Mouse (Mus musculus): Measurements from ENCODE around the gene Ablim1. TPM values are rescaled to one million over a fixed set of nuclear protein-coding genes. Genes with fewer than 3 reads are reported as not detected.
A peak's percentile ranks its signal among the peaks of the same experiment; 100 is the strongest.

Ablim1 gene
- total and polyA plus RNA-seq, 2 experiments from 2014 or later = 47.8 to 76.9 TPM

GRCm38 (mm10) chr19:57057568-57057967 lies 257.2 kb downstream of the Ablim1 start:
- Histone ChIP-seq H3K4me2 (ENCODE audit: low read depth) (no peak overlapping the region), H3K4me3 (ENCODE audit: low read depth, low read length) (no peak overlapping the region), H3K4me1 (ENCODE audit: insufficient read depth) (no peaks in the 10 kb centered on the region), H3K9ac (no peak overlapping the region), H3K9me3 (ENCODE audit: low read length) (no peaks in the 10 kb centered on the region), H3K27ac (ENCODE audit: low read depth, low read length) (no peak overlapping the region), H3K36me3 (ENCODE audit: insufficient read depth) (peaks cover 14% of the 10 kb centered on the region), H3K27me3 (ENCODE audit: insufficient read depth, low read length) (no peaks in the 10 kb centered on the region)
- DNase-seq = no peak
- TF ChIP-seq CTCF (IDR thresholded peaks at IDR 0.05; ENCODE audit: low read depth) = peak; percentile 44
- WGBS = 99% methylated on average over 2 of the region's 2 CpGs
- no peak for ATAC-seq

GRCm38 (mm10) chr19:57055215-57056120 lies 259.3 kb downstream of the Ablim1 start:
- ATAC-seq (peak; percentile 36; the same call in 1 of the 2 replicates), DNase-seq (peak; percentile 71)
- TF ChIP-seq CTCF (IDR thresholded peaks at IDR 0.05; ENCODE audit: low read depth) = no peak
- no peaks in the 10 kb centered on the region for H3K9me3 ChIP-seq (ENCODE audit: low read length)
- H3K27ac ChIP-seq (ENCODE audit: low read depth, low read length) = peak overlapping the region; percentile 2; the same call in 1 of the 2 replicates
- no peaks in the 10 kb centered on the region for H3K4me1 ChIP-seq (ENCODE audit: insufficient read depth)
- no peak overlapping the region for H3K4me3 ChIP-seq (ENCODE audit: low read depth, low read length)
- peaks cover 11% of the 10 kb centered on the region for H3K36me3 ChIP-seq (ENCODE audit: insufficient read depth)
- H3K27me3 ChIP-seq (ENCODE audit: insufficient read depth, low read length) = no peaks in the 10 kb centered on the region
- no peak overlapping the region for H3K9ac ChIP-seq
- H3K4me2 ChIP-seq (ENCODE audit: low read depth) = no peak overlapping the region
- 66% methylated on average over 16 of the region's 16 CpGs for WGBS

- Histone ChIP-seq H3K9me3 (ENCODE audit: low read length) (no peaks in the 10 kb centered on the region), H3K9ac (no peak overlapping the region), H3K36me3 (ENCODE audit: insufficient read depth) (peaks cover 4% of the 10 kb centered on the region), H3K27ac (ENCODE audit: low read depth, low read length) (peak overlapping the region; percentile 29; the same call in 1 of the 2 replicates), H3K27me3 (ENCODE audit: insufficient read depth, low read length) (no peaks in the 10 kb centered on the region), H3K4me1 (ENCODE audit: insufficient read depth) (no peaks in the 10 kb centered on the region), H3K4me3 (ENCODE audit: low read depth, low read length) (no peak overlapping the region), H3K4me2 (ENCODE audit: low read depth) (no peak overlapping the region)
- no peak for TF ChIP-seq CTCF (IDR thresholded peaks at IDR 0.05; ENCODE audit: low read depth)
- ATAC-seq (peak; percentile 52), DNase-seq (peak; percentile 35)
- WGBS = 43% methylated on average over 8 of the region's 8 CpGs
Measured at GRCm38 (mm10) chr19:57052959-57053358, 261.8 kb downstream of the Ablim1 start.

- no peak for ATAC-seq
- H3K36me3 ChIP-seq (ENCODE audit: insufficient read depth) = no peaks in the 10 kb centered on the region
- H3K9ac ChIP-seq = no peak overlapping the region
- H3K9me3 ChIP-seq (ENCODE audit: low read length) = no peaks in the 10 kb centered on the region
- H3K27me3 ChIP-seq (ENCODE audit: insufficient read depth, low read length) = no peaks in the 10 kb centered on the region
- H3K4me2 ChIP-seq (ENCODE audit: low read depth) = no peak overlapping the region
- WGBS = 96% methylated on average over 7 of the region's 7 CpGs
- TF ChIP-seq CTCF (IDR thresholded peaks at IDR 0.05; ENCODE audit: low read depth) = no peak
- no peak overlapping the region for H3K27ac ChIP-seq (ENCODE audit: low read depth, low read length)
- H3K4me1 ChIP-seq (ENCODE audit: insufficient read depth) = no peaks in the 10 kb centered on the region
- no peak overlapping the region for H3K4me3 ChIP-seq (ENCODE audit: low read depth, low read length)
- DNase-seq = no peak
Measured at GRCm38 (mm10) chr19:57052016-57052415, 262.7 kb downstream of the Ablim1 start.

GRCm38 (mm10) chr19:57049592-57050090 lies 265.1 kb downstream of the Ablim1 start:
- H3K27ac ChIP-seq (ENCODE audit: low read depth, low read length) = no peak overlapping the region
- 24% methylated on average over 16 of the region's 16 CpGs for WGBS
- ATAC-seq = no peak

GRCm38 (mm10) chr19:57047671-57048320 lies 266.9 kb downstream of the Ablim1 start:
- H3K9ac ChIP-seq = no peak overlapping the region
- no peaks in the 10 kb centered on the region for H3K9me3 ChIP-seq (ENCODE audit: low read length)
- no peak overlapping the region for H3K4me3 ChIP-seq (ENCODE audit: low read depth, low read length)
- ATAC-seq (no peak), DNase-seq (no peak)
- WGBS = 64% methylated on average over 9 of the region's 9 CpGs
- TF ChIP-seq CTCF (IDR thresholded peaks at IDR 0.05; ENCODE audit: low read depth) = no peak
- H3K4me2 ChIP-seq (ENCODE audit: low read depth) = no peak overlapping the region
- no peak overlapping the region for H3K27ac ChIP-seq (ENCODE audit: low read depth, low read length)
- H3K27me3 ChIP-seq (ENCODE audit: insufficient read depth, low read length) = no peaks in the 10 kb centered on the region
- peaks cover 12% of the 10 kb centered on the region for H3K36me3 ChIP-seq (ENCODE audit: insufficient read depth)
- H3K4me1 ChIP-seq (ENCODE audit: insufficient read depth) = no peaks in the 10 kb centered on the region

More at GRCm38 (mm10) chr19:57049592-57050090, 265.1 kb downstream of the Ablim1 start:
- Histone ChIP-seq H3K4me3 (ENCODE audit: low read depth, low read length) (no peak overlapping the region), H3K9ac (no peak overlapping the region), H3K4me2 (ENCODE audit: low read depth) (no peak overlapping the region), H3K27me3 (ENCODE audit: insufficient read depth, low read length) (no peaks in the 10 kb centered on the region), H3K4me1 (ENCODE audit: insufficient read depth) (no peaks in the 10 kb centered on the region), H3K36me3 (ENCODE audit: insufficient read depth) (0 out of 2 replicates have a peak, but pooled peaks cover 2% of the 10 kb centered on the region), H3K9me3 (ENCODE audit: low read length) (no peaks in the 10 kb centered on the region)
- no peak for TF ChIP-seq CTCF (IDR thresholded peaks at IDR 0.05; ENCODE audit: low read depth)
- DNase-seq = no peak

Measured in forebrain, postnatal 0 days (tissue).